Mouse (Mus musculus) small intestine, adult 2 months (tissue): ENCODE measurements around the gene 3100002H09Rik.

ENCODE experiments used
- CTCF ChIP-seq: fragments of 200-500 bp; IDR thresholded peaks from 2 replicates; pipeline ENCODE4 v1.5.1; 2012; ENCODE audit warnings: low read depth, mild to moderate bottlenecking, control low read depth, inconsistent platforms, low read length, moderate library complexity, mixed read lengths; ENCODE audit not compliant: insufficient replicate concordance, insufficient read length; ENCODE audit errors: extremely low read depth
- POLR2A ChIP-seq: fragments of 200-500 bp; IDR thresholded peaks from 2 replicates; pipeline ENCODE4 v1.6.1; 2012; ENCODE audit warnings: low read depth, mild to moderate bottlenecking, control low read depth, inconsistent platforms, low read length, moderate library complexity

- TF ChIP-seq POLR2A = no peak
- TF ChIP-seq CTCF = no peak
Observed at GRCm38 (mm10) chr4:124647909-124648308, 37.3 kb upstream of the 3100002H09Rik start.
